Mouse (Mus musculus) MEL (cell line): ENCODE data around the gene Cacng2.

Experiments used
- CTCF ChIP-seq, 3 experiments: IDR thresholded peaks in 2 of 3; conservative IDR thresholded peaks in 1 of 3; 2 replicates each; pipeline ENCODE4 v1.5.1; 2011 to 2012; ENCODE audit warnings: low read length in 3 of 3, low read depth in 2 of 3, mild to moderate bottlenecking in 2 of 3, improper control_type of control experiment in 1 of 3, inconsistent platforms in 1 of 3, mixed read lengths in 1 of 3, moderate library complexity in 1 of 3; ENCODE audit not compliant: control insufficient read depth in 1 of 3, insufficient read depth in 1 of 3, poor library complexity in 1 of 3, severe bottlenecking in 1 of 3
- ETS1 ChIP-seq: IDR thresholded peaks from 2 replicates; pipeline ENCODE4 v1.6.1; 2012; ENCODE audit warnings: low read depth, mild to moderate bottlenecking, inconsistent platforms, low read length, improper control_type of control experiment, moderate library complexity

GRCm38 (mm10) chr15:78064340-78064739 lies 55.5 kb downstream of the Cacng2 start:
- TF ChIP-seq ETS1 (no peak), CTCF (IDR thresholded peaks at IDR 0.05 in 2 of 3, conservative IDR thresholded peaks at IDR 0.05 in 1 of 3; ENCODE audit: control insufficient read depth in 1 of 3, insufficient read depth in 1 of 3, low read depth in 2 of 3, low read length in 3 of 3, poor library complexity in 1 of 3, severe bottlenecking in 1 of 3) (no peak)
